Mouse (Mus musculus) central nervous system, embryonic 11.5 days (tissue): ENCODE measurements around the gene Abhd18. TPM values are rescaled to one million over a fixed set of nuclear protein-coding genes. Genes with fewer than 3 reads are reported as not detected.

ENCODE experiments used
- polyA plus RNA-seq: library from polyadenylated mRNA; depleted of rRNA; stranded (reverse); fragments of >200 nt; gene quantifications from 2 replicates; pipeline ENCODE4 v1.2.3, GENCODE M21; 2012; rRNA removed

Gene Abhd18
- 3.2 and 6.4 TPM in 2 replicates for polyA plus RNA-seq

DNA sequence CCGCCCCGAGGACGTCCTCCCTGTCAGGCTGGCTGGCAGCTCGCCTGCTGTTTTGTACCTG is at the start of gene Abhd18:
TSS of gene Abhd18 (plus strand) at position 14 of the 61 bp plus-strand sequence.

DNA sequence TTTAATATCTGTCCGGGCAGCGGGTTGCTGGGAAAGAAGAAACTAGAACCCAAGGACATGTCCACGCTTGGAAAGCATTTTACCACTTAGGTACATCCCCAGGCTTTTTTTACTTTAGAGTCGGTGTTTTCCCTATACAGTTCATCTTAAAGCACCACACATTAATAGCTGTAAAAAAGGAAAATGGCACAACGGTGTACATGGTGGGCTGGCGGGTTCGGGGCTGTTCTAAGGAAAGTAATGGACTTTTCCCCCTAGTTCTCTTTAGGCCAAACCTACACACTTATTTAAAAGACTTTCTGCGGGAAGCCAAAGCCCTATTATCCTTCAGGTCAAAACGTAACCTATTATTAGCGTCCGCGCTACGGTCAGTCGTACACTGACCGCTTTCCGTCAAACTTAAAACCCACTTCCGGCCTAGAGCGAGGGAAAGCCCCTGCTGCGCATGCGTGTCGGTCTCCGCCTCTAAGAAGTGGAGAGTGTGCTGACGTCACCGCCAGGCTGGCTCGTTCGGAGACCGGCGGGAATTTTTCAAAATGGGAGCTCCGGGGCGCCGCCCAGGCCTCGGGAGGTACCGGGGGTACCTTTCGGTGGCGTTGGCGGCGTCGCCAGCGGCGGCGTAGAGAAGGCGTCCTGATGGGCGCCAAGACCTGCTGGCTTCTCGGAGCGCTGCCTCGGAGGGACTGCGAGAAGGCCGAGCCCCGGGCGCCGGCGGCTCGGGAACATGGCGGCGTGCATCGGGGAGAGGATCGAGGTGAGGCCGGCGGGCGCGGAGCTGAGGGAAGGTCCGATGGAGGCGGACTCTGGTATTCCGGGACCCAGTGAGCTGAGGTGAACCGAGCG is 47.0 kb upstream of the Abhd18 start, which contains the start of gene Plk4:
TSS of gene Plk4 (plus strand) at position 490 of the 843 bp plus-strand sequence.

DNA sequence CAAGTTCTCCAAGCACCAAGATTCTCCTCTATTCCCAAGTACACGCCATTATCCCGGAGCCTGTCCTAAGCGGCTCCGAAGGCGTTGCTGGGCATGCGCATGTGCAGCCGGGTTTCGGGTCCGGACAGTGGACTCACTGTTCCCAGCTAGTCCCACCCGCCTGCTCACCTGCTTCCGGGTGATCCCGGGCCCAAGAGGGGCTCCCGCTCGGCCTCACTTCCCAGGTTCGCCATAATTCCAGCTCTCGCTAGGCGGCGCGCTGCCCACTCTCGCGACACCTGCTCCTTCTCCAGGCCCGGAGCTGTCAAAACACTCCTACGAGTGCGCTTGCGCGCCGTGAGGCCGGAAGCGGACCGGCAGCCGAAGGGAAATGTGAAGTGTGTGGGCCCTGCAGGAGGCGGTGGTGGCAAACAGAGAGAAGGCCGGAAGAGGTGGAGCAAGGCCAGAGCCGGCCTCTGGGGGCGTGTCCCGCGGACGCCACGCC is 255 bp upstream of the Abhd18 start, which contains the start of gene Mfsd8:
TSS of gene Mfsd8 (minus strand) at position 414 of the 484 bp plus-strand sequence.

DNA sequence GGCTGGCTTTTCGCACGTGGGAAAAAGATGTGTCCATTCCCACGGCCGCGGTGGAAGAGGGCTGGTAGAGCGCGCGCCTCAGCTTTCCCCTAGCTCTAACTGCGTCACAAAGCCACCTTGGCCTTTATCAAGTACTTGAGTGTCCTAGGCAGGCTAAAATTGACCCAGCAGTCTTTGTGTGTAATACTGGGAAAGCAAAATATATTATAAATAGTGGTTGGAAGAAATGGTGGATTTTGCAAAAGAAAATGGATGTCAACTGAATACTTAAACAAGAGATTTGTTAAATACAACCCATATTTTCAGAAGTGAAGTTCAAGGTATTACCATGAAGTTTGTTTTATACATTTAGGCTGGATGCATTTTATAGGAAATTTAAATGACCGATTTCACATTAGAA is 55.7 kb downstream of the Abhd18 start, which contains the start of gene 1700034I23Rik:
TSS of gene 1700034I23Rik (minus strand) at position 101 of the 400 bp plus-strand sequence.

DNA sequence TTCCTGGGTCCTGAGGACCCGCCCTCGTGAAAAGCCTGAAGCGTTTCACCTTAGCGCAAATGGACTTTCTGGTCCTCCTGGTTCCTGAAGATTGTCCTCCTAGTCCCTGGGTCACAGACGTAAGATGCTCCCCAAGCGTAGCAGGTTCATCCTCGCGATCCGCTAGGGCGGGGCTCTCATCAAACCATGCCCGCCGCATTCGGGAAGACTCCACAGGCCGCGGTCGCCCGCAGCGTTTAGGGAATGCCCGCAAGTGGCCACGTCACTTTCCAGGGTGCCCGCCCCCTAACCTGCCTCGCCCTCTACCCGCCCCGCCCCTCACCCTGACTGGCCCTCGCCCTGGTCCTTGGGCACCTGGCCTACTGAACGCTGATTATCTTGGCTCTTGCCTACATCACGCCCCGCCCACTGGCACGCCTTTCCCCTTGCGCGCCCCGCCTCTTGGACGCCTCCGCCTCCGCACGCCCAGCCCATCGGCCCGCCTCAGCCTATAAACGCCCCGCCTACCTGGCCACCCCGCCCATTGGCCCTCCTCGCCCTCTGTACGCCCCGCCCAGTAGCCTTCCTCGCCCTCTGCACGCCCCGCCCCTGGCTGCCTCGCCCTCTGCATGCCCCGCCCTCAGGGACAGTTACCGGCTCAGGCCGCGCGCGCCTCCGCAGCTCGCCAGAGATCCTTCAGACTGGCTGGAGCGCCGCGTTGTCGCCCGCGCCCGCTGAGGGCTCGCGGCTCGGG is 102.6 kb downstream of the Abhd18 start, which contains the start of gene Larp1b:
TSS of gene Larp1b (plus strand) at position 659 of the 733 bp plus-strand sequence.

Other genes with a start within 250 kb of the Abhd18 start
- 0.12 and 0.26 TPM in 2 replicates for gene Slc25a31, start 138.1 kb upstream of the Abhd18 start, polyA plus RNA-seq
- gene Hspa4l, start 102.5 kb upstream of the Abhd18 start, polyA plus RNA-seq = 15.6 and 39.4 TPM in 2 replicates
- gene Plk4, start 47.0 kb upstream of the Abhd18 start, polyA plus RNA-seq = 39.0 and 42.3 TPM in 2 replicates
- gene Mfsd8, start 84 bp upstream of the Abhd18 start, polyA plus RNA-seq = 4.1 and 6.0 TPM in 2 replicates
- gene 1700034I23Rik, start 55.6 kb downstream of the Abhd18 start, polyA plus RNA-seq = 0.07 TPM in 1 of 2 replicates, not detected in the other
- 5.1 and 5.5 TPM in 2 replicates for gene Larp1b, start 102.9 kb downstream of the Abhd18 start, polyA plus RNA-seq
- 31.7 and 52.5 TPM in 2 replicates for gene Pgrmc2, start 236.1 kb downstream of the Abhd18 start, polyA plus RNA-seq